Mouse (Mus musculus) embryonic facial prominence, embryonic 11.5 days (tissue): Measurements from ENCODE around the gene Zc3hav1l. TPM values are rescaled to one million over a fixed set of nuclear protein-coding genes. Genes with fewer than 3 reads are reported as not detected.

Experiments
- ATAC-seq: fragments of 200-750 bp; cut with Nextera tagmentation; replicated peaks from 2 replicates; pipeline ENCODE4 v1.8.0; 2017; ENCODE audit warnings: low read depth; ENCODE audit not compliant: insufficient number of reproducible peaks, low FRiP score, low TSS enrichment
- DNase-seq: peaks from one replicate; pipeline ENCODE4 v3.0.0-alpha.2; 2015; ENCODE audit warnings: low spot score
- H3K27ac ChIP-seq: fragments of 300-500 bp; sonication (generic); replicated peaks from 2 replicates; pipeline ENCODE4 v1.5.1; 2014; ENCODE audit warnings: mild to moderate bottlenecking, low read depth, low read length, control low read depth
- H3K27me3 ChIP-seq: fragments of 300-500 bp; sonication (generic); 2 replicates; pipeline ENCODE4 v1.6.1; 2014; ENCODE audit warnings: mild to moderate bottlenecking, low read length, moderate library complexity, mixed read lengths; ENCODE audit not compliant: control insufficient read depth, insufficient read depth
- H3K36me3 ChIP-seq: fragments of 300-500 bp; sonication (generic); replicated peaks from 2 replicates; pipeline ENCODE4 v1.6.1; 2014; ENCODE audit warnings: low read depth, mild to moderate bottlenecking, low read length, moderate library complexity, mixed read lengths; ENCODE audit not compliant: control insufficient read depth, insufficient read depth
- H3K4me1 ChIP-seq: fragments of 300-500 bp; sonication (generic); 2 replicates; pipeline ENCODE4 v1.6.1; 2014; ENCODE audit warnings: low read length, mixed read lengths; ENCODE audit not compliant: control insufficient read depth, insufficient read depth
- H3K4me2 ChIP-seq: fragments of 300-500 bp; sonication (generic); 2 replicates; pipeline ENCODE4 v1.6.1; 2014; ENCODE audit warnings: low read depth, mild to moderate bottlenecking, control low read depth, low read length, moderate library complexity
- H3K4me3 ChIP-seq: fragments of 300-500 bp; sonication (generic); 2 replicates; pipeline ENCODE4 v1.5.1; 2014; ENCODE audit warnings: low read depth, low read length, control low read depth
- H3K9ac ChIP-seq: fragments of 300-500 bp; sonication (generic); replicated peaks from 2 replicates; pipeline ENCODE4 v1.6.1; 2014; ENCODE audit warnings: mild to moderate bottlenecking, control low read depth, low read length
- H3K9me3 ChIP-seq: fragments of 300-500 bp; sonication (generic); replicated peaks from 2 replicates; pipeline ENCODE4 v1.6.1; 2016; ENCODE audit warnings: mild to moderate bottlenecking, low read length, inconsistent platforms, mixed read lengths; ENCODE audit not compliant: control insufficient read depth
- WGBS: fragments of 180-500 bp; shearing (Covaris S2); extraction: QIAGEN DNeasy Blood & Tissue Kit; methylation state at CpG from one replicate; pipeline ENCODE4 v1.1.7; 2014; 5-methylcytosine and 5-hydroxymethylcytosine counted together
- polyA plus RNA-seq: library from polyadenylated mRNA; unstranded; fragments of >200 nt; fragmentation: Nextera tagmentation; extraction: Ambion mirVana; gene quantifications from 2 replicates; pipeline ENCODE4 v1.2.1, GENCODE M21; 2014

Zc3hav1l gene
- polyA plus RNA-seq, 1 experiment from 2014 or later = 16.3 TPM

- peaks cover 10% of the 10 kb centered on the region for H3K4me1 ChIP-seq
- H3K9me3 ChIP-seq = no peaks in the 10 kb centered on the region
- H3K9ac ChIP-seq = peak overlapping the region; percentile 97; the same call in 1 of the 2 replicates
- no peaks in the 10 kb centered on the region for H3K36me3 ChIP-seq
- 41% methylated on average over 10 of the region's 10 CpGs for WGBS
- peak overlapping the region; percentile 72 for H3K4me2 ChIP-seq
- ATAC-seq (no peak), DNase-seq (no peak)
- peak overlapping the region; percentile 89 for H3K4me3 ChIP-seq
- H3K27ac ChIP-seq = no peak overlapping the region
- H3K27me3 ChIP-seq = no peaks in the 10 kb centered on the region
These were observed 46.9 kb downstream of the Zc3hav1l start for GRCm38 (mm10) chr6:38252139-38252538.

- H3K4me3 ChIP-seq = no peak overlapping the region
- H3K27me3 ChIP-seq = no peaks in the 10 kb centered on the region
- no peak for DNase-seq
- no peak for ATAC-seq
- no peak overlapping the region for H3K27ac ChIP-seq
- peaks cover 10% of the 10 kb centered on the region for H3K4me1 ChIP-seq
- H3K9ac ChIP-seq = no peak overlapping the region
- H3K9me3 ChIP-seq = no peaks in the 10 kb centered on the region
- no peak overlapping the region for H3K4me2 ChIP-seq
- WGBS = 44% methylated on average over 4 of the region's 4 CpGs
- no peaks in the 10 kb centered on the region for H3K36me3 ChIP-seq
These were observed 47.6 kb downstream of the Zc3hav1l start for GRCm38 (mm10) chr6:38251464-38251863.

- WGBS = 90% methylated on average over 4 of the region's 4 CpGs
- no peaks in the 10 kb centered on the region for H3K27me3 ChIP-seq
- no peak for ATAC-seq
- no peaks in the 10 kb centered on the region for H3K9me3 ChIP-seq
- DNase-seq = no peak
- H3K36me3 ChIP-seq = no peaks in the 10 kb centered on the region
- no peak overlapping the region for H3K9ac ChIP-seq
- H3K4me1 ChIP-seq = peaks cover 7% of the 10 kb centered on the region; the same call in 1 of the 2 replicates
- H3K4me3 ChIP-seq = no peak overlapping the region
- H3K27ac ChIP-seq = no peak overlapping the region
- no peak overlapping the region for H3K4me2 ChIP-seq
These were observed 51.7 kb downstream of the Zc3hav1l start for GRCm38 (mm10) chr6:38247362-38247761.

- Histone ChIP-seq H3K36me3 (no peaks in the 10 kb centered on the region), H3K4me2 (no peak overlapping the region), H3K4me3 (no peak overlapping the region), H3K9ac (no peak overlapping the region), H3K4me1 (no peaks in the 10 kb centered on the region), H3K27me3 (no peaks in the 10 kb centered on the region), H3K9me3 (no peaks in the 10 kb centered on the region), H3K27ac (no peak overlapping the region)
- 80% methylated on average over 3 of the region's 3 CpGs for WGBS
- no peak for ATAC-seq
- DNase-seq = no peak
These were observed 54.3 kb downstream of the Zc3hav1l start for GRCm38 (mm10) chr6:38244806-38245205.

- H3K27me3 ChIP-seq = no peaks in the 10 kb centered on the region
- no peak overlapping the region for H3K27ac ChIP-seq
- DNase-seq (no peak), ATAC-seq (no peak)
- H3K9ac ChIP-seq = no peak overlapping the region
- no peaks in the 10 kb centered on the region for H3K36me3 ChIP-seq
- no peak overlapping the region for H3K4me2 ChIP-seq
- WGBS = 69% methylated on average over 3 of the region's 3 CpGs
- H3K9me3 ChIP-seq = no peaks in the 10 kb centered on the region
- no peaks in the 10 kb centered on the region for H3K4me1 ChIP-seq
- H3K4me3 ChIP-seq = no peak overlapping the region
These were observed 54.9 kb downstream of the Zc3hav1l start for GRCm38 (mm10) chr6:38244167-38244566.

GRCm38 (mm10) chr6:38242833-38243232, 56.2 kb downstream of the Zc3hav1l start:
- Histone ChIP-seq H3K36me3 (no peaks in the 10 kb centered on the region), H3K27me3 (no peaks in the 10 kb centered on the region), H3K4me2 (no peak overlapping the region), H3K9ac (no peak overlapping the region), H3K27ac (no peak overlapping the region), H3K4me3 (no peak overlapping the region), H3K4me1 (no peaks in the 10 kb centered on the region), H3K9me3 (no peaks in the 10 kb centered on the region)
- WGBS = 86% methylated on average over 5 of the region's 5 CpGs
- DNase-seq = no peak
- ATAC-seq = no peak

GRCm38 (mm10) chr6:38242295-38242830, 56.7 kb downstream of the Zc3hav1l start:
- no peaks in the 10 kb centered on the region for H3K9me3 ChIP-seq
- no peak overlapping the region for H3K9ac ChIP-seq
- no peaks in the 10 kb centered on the region for H3K27me3 ChIP-seq
- 83% methylated on average over 8 of the region's 8 CpGs for WGBS
- no peak overlapping the region for H3K4me2 ChIP-seq
- no peak overlapping the region for H3K4me3 ChIP-seq
- no peaks in the 10 kb centered on the region for H3K36me3 ChIP-seq
- no peak for DNase-seq
- no peak for ATAC-seq
- H3K4me1 ChIP-seq = no peaks in the 10 kb centered on the region
- H3K27ac ChIP-seq = no peak overlapping the region

GRCm38 (mm10) chr6:38241508-38241907, 57.6 kb downstream of the Zc3hav1l start:
- H3K9me3 ChIP-seq = no peaks in the 10 kb centered on the region
- no peaks in the 10 kb centered on the region for H3K27me3 ChIP-seq
- no peak overlapping the region for H3K27ac ChIP-seq
- ATAC-seq (no peak), DNase-seq (no peak)
- no peak overlapping the region for H3K4me3 ChIP-seq
- no peak overlapping the region for H3K4me2 ChIP-seq
- no peaks in the 10 kb centered on the region for H3K4me1 ChIP-seq
- H3K9ac ChIP-seq = no peak overlapping the region
- WGBS = 88% methylated on average over 4 of the region's 4 CpGs
- no peaks in the 10 kb centered on the region for H3K36me3 ChIP-seq
